Mouse (Mus musculus): ENCODE data around the gene Btbd11. TPM values are rescaled to one million over a fixed set of nuclear protein-coding genes. Genes with fewer than 3 reads are reported as not detected.

Gene Btbd11
- polyA plus RNA-seq, 1 experiment from 2014 or later, result 4.4 TPM

DNA sequence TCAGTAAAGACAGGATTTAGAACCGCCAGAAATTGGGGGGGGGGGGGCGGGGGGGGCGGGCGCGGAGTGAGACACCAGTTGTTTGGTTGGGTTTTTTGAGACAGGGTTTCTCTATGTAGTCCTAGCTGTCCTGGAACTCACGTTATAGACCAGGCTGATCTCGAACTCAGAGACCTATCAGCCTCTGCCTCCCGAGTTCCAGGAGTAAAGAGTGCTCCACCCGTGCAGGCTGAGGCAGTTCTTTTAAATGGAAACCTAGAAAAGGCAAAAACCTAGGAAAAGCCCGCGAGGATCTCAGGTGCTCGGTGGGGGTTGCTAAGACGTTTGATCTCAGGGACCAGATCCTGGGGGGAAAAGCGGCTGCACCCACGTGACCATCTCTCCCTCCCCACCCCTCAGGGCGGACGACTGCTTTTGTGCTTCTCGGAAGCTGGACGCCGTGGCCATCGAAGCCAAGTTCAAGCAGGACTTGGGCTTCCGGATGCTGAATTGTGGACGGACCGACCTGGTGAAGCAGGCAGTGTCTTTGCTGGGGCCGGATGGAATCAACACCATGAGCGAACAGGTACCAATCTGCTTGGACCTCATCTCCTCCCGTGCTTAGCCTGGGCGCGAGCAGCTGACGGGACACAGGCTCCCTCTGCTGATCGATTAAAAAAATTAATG, 238.0 kb downstream of the Btbd11 start:
- 0 out of 2 replicates have a peak, but pooled peaks have one; percentile 50 for ATAC-seq (replicated peaks; ENCODE audit: insufficient number of reproducible peaks, low FRiP score, low TSS enrichment, low read depth)
- Histone ChIP-seq H3K4me3 (ENCODE audit: low read depth, low read length) (peak overlapping the region; percentile 29), H3K9ac (replicated peaks; ENCODE audit: low read length) (0 out of 2 replicates have a peak overlapping the region, but pooled peaks have one; percentile 6), H3K27me3 (ENCODE audit: control insufficient read depth, insufficient read depth, low read length) (no peaks in the 10 kb centered on the region), H3K36me3 (replicated peaks; ENCODE audit: control insufficient read depth, insufficient read depth, low read depth, low read length) (no peaks in the 10 kb centered on the region), H3K9me3 (replicated peaks; ENCODE audit: control insufficient read depth, low read length) (no peaks in the 10 kb centered on the region), H3K27ac (replicated peaks; ENCODE audit: low read depth, low read length) (no peak overlapping the region), H3K4me1 (ENCODE audit: control insufficient read depth, insufficient read depth, low read length) (no peaks in the 10 kb centered on the region), H3K4me2 (ENCODE audit: low read depth, low read length) (peak overlapping the region; percentile 54)
- 3% methylated on average over 31 of the region's 31 CpGs for WGBS
- DNase-seq (ENCODE audit: low spot score), result peak; percentile 69

DNA sequence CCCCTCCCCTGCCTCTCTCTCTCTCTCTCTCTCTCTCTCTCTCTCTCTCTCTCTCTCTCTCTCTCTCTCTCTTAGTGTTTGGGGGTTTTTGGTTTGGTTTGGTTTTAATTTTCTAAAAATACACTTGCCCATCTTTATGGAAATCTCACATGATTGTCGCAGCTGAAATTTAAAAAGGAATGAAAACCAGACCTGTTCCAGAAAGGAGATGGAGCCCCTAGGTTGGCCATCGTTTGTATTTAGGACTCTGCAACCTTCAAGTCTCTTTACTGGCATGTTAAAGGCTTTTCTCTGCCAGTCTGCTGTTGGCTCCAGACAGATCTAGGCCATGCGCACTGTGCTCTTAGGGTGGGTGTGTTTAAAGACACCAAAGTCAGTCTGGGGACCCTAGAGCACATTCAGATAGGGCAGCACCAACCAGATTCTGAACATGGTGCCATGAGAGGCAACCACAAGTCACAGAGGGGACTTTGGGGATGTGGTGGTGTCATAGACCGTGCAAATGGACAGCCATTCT, 238.6 kb downstream of the Btbd11 start:
- no peaks in the 10 kb centered on the region for H3K36me3 ChIP-seq (replicated peaks; ENCODE audit: control insufficient read depth, insufficient read depth, low read depth, low read length)
- DNase-seq (ENCODE audit: low spot score) (no peak), ATAC-seq (replicated peaks; ENCODE audit: insufficient number of reproducible peaks, low FRiP score, low TSS enrichment, low read depth) (no peak)
- no peak overlapping the region for H3K27ac ChIP-seq (replicated peaks; ENCODE audit: low read depth, low read length)
- no peaks in the 10 kb centered on the region for H3K9me3 ChIP-seq (replicated peaks; ENCODE audit: control insufficient read depth, low read length)
- H3K4me2 ChIP-seq (ENCODE audit: low read depth, low read length), result peak overlapping the region; percentile 54
- H3K9ac ChIP-seq (replicated peaks; ENCODE audit: low read length), result no peak overlapping the region
- no peaks in the 10 kb centered on the region for H3K27me3 ChIP-seq (ENCODE audit: control insufficient read depth, insufficient read depth, low read length)
- H3K4me1 ChIP-seq (ENCODE audit: control insufficient read depth, insufficient read depth, low read length), result no peaks in the 10 kb centered on the region
- H3K4me3 ChIP-seq (ENCODE audit: low read depth, low read length), result peak overlapping the region; percentile 29; the same call in 1 of the 2 replicates
- WGBS, result 56% methylated on average over 4 of the region's 4 CpGs

DNA sequence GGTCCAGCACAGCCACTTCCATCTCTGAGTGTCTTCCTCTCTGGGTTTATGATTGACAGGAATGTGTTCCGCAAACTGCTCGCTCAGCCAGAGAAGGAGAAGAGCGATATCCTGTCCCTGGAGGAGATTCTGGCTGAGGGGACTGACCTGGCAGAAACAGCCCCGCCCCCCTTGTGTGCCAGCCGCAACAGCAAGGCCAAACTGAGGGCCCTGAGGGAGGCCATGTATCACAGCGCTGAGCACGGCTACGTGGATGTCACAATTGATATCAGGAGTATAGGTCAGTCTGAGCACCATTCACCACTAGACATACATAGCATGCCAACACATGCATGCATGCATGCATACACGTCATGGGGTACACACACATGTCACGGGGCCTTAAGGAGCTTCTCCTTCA, 245.4 kb downstream of the Btbd11 start:
- no peaks in the 10 kb centered on the region for H3K36me3 ChIP-seq (replicated peaks; ENCODE audit: control insufficient read depth, insufficient read depth, low read depth, low read length)
- H3K9me3 ChIP-seq (replicated peaks; ENCODE audit: control insufficient read depth, low read length), result no peaks in the 10 kb centered on the region
- DNase-seq (ENCODE audit: low spot score) (no peak), ATAC-seq (replicated peaks; ENCODE audit: insufficient number of reproducible peaks, low FRiP score, low TSS enrichment, low read depth) (no peak)
- 80% methylated on average over 10 of the region's 10 CpGs for WGBS
- H3K4me3 ChIP-seq (ENCODE audit: low read depth, low read length), result no peak overlapping the region
- H3K4me1 ChIP-seq (ENCODE audit: control insufficient read depth, insufficient read depth, low read length), result no peaks in the 10 kb centered on the region
- no peak overlapping the region for H3K9ac ChIP-seq (replicated peaks; ENCODE audit: low read length)
- H3K27me3 ChIP-seq (ENCODE audit: control insufficient read depth, insufficient read depth, low read length), result no peaks in the 10 kb centered on the region
- no peak overlapping the region for H3K4me2 ChIP-seq (ENCODE audit: low read depth, low read length)
- H3K27ac ChIP-seq (replicated peaks; ENCODE audit: low read depth, low read length), result no peak overlapping the region

DNA sequence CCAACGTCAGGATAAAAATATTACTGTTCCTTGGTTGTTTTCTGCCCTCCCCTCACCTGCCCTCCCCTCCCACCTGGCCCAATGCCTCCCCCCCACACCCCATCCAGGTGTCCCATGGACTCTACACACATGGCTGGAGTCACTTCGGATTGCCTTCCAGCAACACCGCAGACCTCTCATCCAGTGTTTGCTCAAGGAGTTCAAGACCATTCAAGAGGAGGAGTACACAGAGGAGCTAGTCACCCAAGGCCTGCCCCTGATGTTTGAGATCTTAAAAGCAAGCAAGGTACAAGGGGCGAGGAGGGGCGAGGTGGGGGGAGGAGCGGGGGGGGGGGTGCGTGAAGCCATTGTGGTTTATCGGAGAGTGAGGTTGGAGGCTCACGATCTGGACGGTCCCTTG, 247.0 kb downstream of the Btbd11 start:
- H3K4me3 ChIP-seq (ENCODE audit: low read depth, low read length), result no peak overlapping the region
- DNase-seq (ENCODE audit: low spot score) (no peak), ATAC-seq (replicated peaks; ENCODE audit: insufficient number of reproducible peaks, low FRiP score, low TSS enrichment, low read depth) (no peak)
- H3K9me3 ChIP-seq (replicated peaks; ENCODE audit: control insufficient read depth, low read length), result no peaks in the 10 kb centered on the region
- H3K27ac ChIP-seq (replicated peaks; ENCODE audit: low read depth, low read length), result no peak overlapping the region
- H3K9ac ChIP-seq (replicated peaks; ENCODE audit: low read length), result no peak overlapping the region
- no peak overlapping the region for H3K4me2 ChIP-seq (ENCODE audit: low read depth, low read length)
- H3K4me1 ChIP-seq (ENCODE audit: control insufficient read depth, insufficient read depth, low read length), result no peaks in the 10 kb centered on the region
- no peaks in the 10 kb centered on the region for H3K36me3 ChIP-seq (replicated peaks; ENCODE audit: control insufficient read depth, insufficient read depth, low read depth, low read length)
- whole genome bisulfite sequencing, result 89% methylated on average over 10 of the region's 10 CpGs
- no peaks in the 10 kb centered on the region for H3K27me3 ChIP-seq (ENCODE audit: control insufficient read depth, insufficient read depth, low read length)

DNA sequence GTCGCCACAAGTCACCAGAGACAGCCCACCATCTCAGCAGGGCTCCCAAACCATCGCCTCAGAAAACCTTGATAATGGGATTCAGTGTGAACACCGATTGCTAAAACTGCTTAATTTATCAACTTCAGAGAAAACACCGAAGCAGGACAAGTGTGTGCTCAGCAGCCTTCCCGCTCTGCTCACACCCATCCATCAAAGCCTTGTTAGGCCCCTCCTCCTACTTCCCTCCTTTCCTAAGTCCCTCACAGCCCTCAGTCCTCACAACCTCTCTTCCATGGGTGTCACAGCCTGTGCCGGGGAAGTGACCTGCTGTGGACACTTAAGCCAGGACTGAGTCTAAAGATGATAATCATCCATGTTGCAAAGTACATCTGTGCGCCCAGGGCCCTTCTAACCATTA, 251.0 kb downstream of the Btbd11 start:
- no peaks in the 10 kb centered on the region for H3K9me3 ChIP-seq (replicated peaks; ENCODE audit: control insufficient read depth, low read length)
- DNase-seq (ENCODE audit: low spot score) (no peak), ATAC-seq (replicated peaks; ENCODE audit: insufficient number of reproducible peaks, low FRiP score, low TSS enrichment, low read depth) (no peak)
- H3K36me3 ChIP-seq (replicated peaks; ENCODE audit: control insufficient read depth, insufficient read depth, low read depth, low read length), result no peaks in the 10 kb centered on the region
- 67% methylated on average over 7 of the region's 7 CpGs for WGBS
- no peak overlapping the region for H3K27ac ChIP-seq (replicated peaks; ENCODE audit: low read depth, low read length)
- no peaks in the 10 kb centered on the region for H3K4me1 ChIP-seq (ENCODE audit: control insufficient read depth, insufficient read depth, low read length)
- no peak overlapping the region for H3K4me2 ChIP-seq (ENCODE audit: low read depth, low read length)
- no peaks in the 10 kb centered on the region for H3K27me3 ChIP-seq (ENCODE audit: control insufficient read depth, insufficient read depth, low read length)
- no peak overlapping the region for H3K9ac ChIP-seq (replicated peaks; ENCODE audit: low read length)
- H3K4me3 ChIP-seq (ENCODE audit: low read depth, low read length), result no peak overlapping the region

DNA sequence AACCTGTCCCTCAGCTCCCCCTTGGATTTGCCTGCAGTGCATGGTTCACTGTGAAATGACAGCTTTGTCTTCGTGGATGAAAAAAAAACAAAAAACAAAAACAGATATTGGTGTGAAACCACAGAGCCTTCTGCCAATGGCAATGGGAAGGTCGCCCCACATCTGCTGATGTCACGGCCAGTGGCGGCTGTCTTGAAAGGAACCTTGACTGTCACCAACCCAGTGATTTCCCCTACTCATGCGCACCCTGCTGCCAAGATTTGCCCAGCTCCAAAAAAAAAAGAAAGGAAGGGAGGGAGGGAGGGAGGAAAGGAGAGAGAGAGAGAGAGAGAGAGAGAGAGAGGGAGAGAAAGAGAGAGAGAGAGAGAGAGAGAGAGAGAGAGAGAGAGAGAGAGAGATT, 251.5 kb downstream of the Btbd11 start:
- Histone ChIP-seq H3K4me3 (ENCODE audit: low read depth, low read length) (no peak overlapping the region), H3K9ac (replicated peaks; ENCODE audit: low read length) (no peak overlapping the region), H3K36me3 (replicated peaks; ENCODE audit: control insufficient read depth, insufficient read depth, low read depth, low read length) (no peaks in the 10 kb centered on the region), H3K4me1 (ENCODE audit: control insufficient read depth, insufficient read depth, low read length) (no peaks in the 10 kb centered on the region), H3K9me3 (replicated peaks; ENCODE audit: control insufficient read depth, low read length) (no peaks in the 10 kb centered on the region), H3K27ac (replicated peaks; ENCODE audit: low read depth, low read length) (no peak overlapping the region), H3K27me3 (ENCODE audit: control insufficient read depth, insufficient read depth, low read length) (no peaks in the 10 kb centered on the region), H3K4me2 (ENCODE audit: low read depth, low read length) (no peak overlapping the region)
- ATAC-seq (replicated peaks; ENCODE audit: insufficient number of reproducible peaks, low FRiP score, low TSS enrichment, low read depth) (no peak), DNase-seq (ENCODE audit: low spot score) (no peak)
- WGBS, result 68% methylated on average over 5 of the region's 5 CpGs

DNA sequence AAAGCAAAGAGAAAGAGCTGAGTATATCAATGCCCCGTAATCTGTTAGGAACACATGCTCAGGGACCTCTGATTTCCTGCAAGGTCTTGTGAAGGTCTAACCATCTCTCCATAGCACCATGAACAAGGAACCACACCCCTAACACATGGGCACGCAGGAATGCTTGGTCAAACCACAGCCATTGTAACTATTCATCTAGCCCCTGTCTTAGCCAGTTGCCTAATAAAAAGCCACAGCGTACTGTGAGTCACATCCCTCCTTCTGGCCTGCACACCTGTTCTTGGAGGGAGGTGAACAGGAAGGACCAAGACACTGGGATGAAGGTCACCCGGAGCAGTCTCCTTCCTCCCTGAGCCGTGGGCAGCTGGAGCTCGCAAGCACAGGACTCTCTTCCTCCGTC, 253.0 kb downstream of the Btbd11 start:
- no peak overlapping the region for H3K27ac ChIP-seq (replicated peaks; ENCODE audit: low read depth, low read length)
- H3K27me3 ChIP-seq (ENCODE audit: control insufficient read depth, insufficient read depth, low read length), result no peaks in the 10 kb centered on the region
- no peak overlapping the region for H3K9ac ChIP-seq (replicated peaks; ENCODE audit: low read length)
- ATAC-seq (replicated peaks; ENCODE audit: insufficient number of reproducible peaks, low FRiP score, low TSS enrichment, low read depth) (no peak), DNase-seq (ENCODE audit: low spot score) (no peak)
- H3K4me1 ChIP-seq (ENCODE audit: control insufficient read depth, insufficient read depth, low read length), result no peaks in the 10 kb centered on the region
- WGBS, result 83% methylated on average over 7 of the region's 7 CpGs
- H3K4me3 ChIP-seq (ENCODE audit: low read depth, low read length), result no peak overlapping the region
- H3K9me3 ChIP-seq (replicated peaks; ENCODE audit: control insufficient read depth, low read length), result no peaks in the 10 kb centered on the region
- H3K36me3 ChIP-seq (replicated peaks; ENCODE audit: control insufficient read depth, insufficient read depth, low read depth, low read length), result no peaks in the 10 kb centered on the region
- H3K4me2 ChIP-seq (ENCODE audit: low read depth, low read length), result no peak overlapping the region

DNA sequence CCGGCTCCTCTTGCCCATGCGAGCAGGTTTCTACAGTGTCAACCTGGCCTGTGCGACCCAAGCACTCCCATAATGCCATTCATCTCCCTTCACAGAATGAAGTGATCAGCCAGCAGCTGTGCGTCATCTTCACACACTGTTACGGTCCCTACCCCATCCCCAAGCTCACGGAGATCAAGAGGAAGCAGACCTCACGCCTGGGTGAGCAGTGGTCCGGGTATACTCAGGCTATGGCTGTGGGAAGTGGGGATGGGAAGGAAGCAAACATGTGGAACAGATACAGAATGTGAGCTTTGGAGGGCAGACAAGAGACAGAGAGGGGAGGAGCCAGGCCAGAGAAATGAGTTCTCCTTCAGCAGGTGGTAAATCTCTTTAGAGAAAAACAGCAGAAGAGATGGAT, 253.8 kb downstream of the Btbd11 start:
- no peak overlapping the region for H3K4me2 ChIP-seq (ENCODE audit: low read depth, low read length)
- H3K27me3 ChIP-seq (ENCODE audit: control insufficient read depth, insufficient read depth, low read length), result no peaks in the 10 kb centered on the region
- no peaks in the 10 kb centered on the region for H3K9me3 ChIP-seq (replicated peaks; ENCODE audit: control insufficient read depth, low read length)
- no peak overlapping the region for H3K27ac ChIP-seq (replicated peaks; ENCODE audit: low read depth, low read length)
- H3K4me3 ChIP-seq (ENCODE audit: low read depth, low read length), result no peak overlapping the region
- H3K9ac ChIP-seq (replicated peaks; ENCODE audit: low read length), result no peak overlapping the region
- WGBS, result 86% methylated on average over 8 of the region's 8 CpGs
- no peaks in the 10 kb centered on the region for H3K4me1 ChIP-seq (ENCODE audit: control insufficient read depth, insufficient read depth, low read length)
- no peak for ATAC-seq (replicated peaks; ENCODE audit: insufficient number of reproducible peaks, low FRiP score, low TSS enrichment, low read depth)
- DNase-seq (ENCODE audit: low spot score), result no peak
- H3K36me3 ChIP-seq (replicated peaks; ENCODE audit: control insufficient read depth, insufficient read depth, low read depth, low read length), result no peaks in the 10 kb centered on the region
